Mouse (Mus musculus): ENCODE measurements around the gene Krtap3-1.

DNA sequence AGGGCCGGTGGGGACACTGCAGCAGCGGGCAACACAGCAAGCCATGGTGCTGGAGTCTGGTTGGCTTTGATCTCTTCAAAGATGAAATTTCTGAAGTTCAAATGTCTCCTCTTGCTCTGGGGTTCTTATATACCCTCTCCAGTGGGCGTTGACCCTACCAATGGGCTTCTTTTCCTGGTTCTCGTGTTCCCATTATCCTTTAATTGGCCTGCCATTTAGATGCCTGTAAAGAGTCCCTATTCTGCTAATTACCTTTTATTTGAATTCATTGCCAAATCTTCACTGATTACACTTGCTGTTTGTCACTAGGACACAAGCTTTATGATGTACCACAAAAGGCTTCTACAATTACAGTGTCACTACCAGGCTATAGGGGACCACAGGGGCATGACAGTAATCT is 15.7 kb downstream of the Krtap3-1 start, which contains the start of gene Krtap3-3:
- no peak for TF ChIP-seq CTCF (IDR thresholded peaks at IDR 0.05)
- no peak for TF ChIP-seq EP300 (IDR thresholded peaks at IDR 0.05)

Measured in lung, postnatal 0 days (tissue).